Mouse (Mus musculus): ENCODE data around the gene Actr8. TPM values are rescaled to one million over a fixed set of nuclear protein-coding genes. Genes with fewer than 3 reads are reported as not detected.

Gene Actr8
- total RNA-seq, 2 experiments from 2014 or later, result 37.8 to 38.6 TPM

GRCm38 (mm10) chr14:29996000-29996751 is 18.0 kb downstream of the Actr8 start:
- DNase-seq, result no peak

GRCm38 (mm10) chr14:29997345-29997744 is 19.2 kb downstream of the Actr8 start:
- no peak for DNase-seq

GRCm38 (mm10) chr14:29998747-29999474 is 20.8 kb downstream of the Actr8 start:
- no peak for DNase-seq

- no peak for DNase-seq
Observed at GRCm38 (mm10) chr14:29999475-29999811, 21.3 kb downstream of the Actr8 start.

GRCm38 (mm10) chr14:30008733-30009575 is 30.8 kb downstream of the Actr8 start, which contains the start of the genes Il17rb and Chdh:
TSS of gene Il17rb (minus strand) at chr14:30008896.
TSS of gene Chdh (plus strand) at chr14:30009023.
- peak; percentile 70 for DNase-seq

GRCm38 (mm10) chr14:30009864-30010560 is 31.9 kb downstream of the Actr8 start:
- peak; percentile 77 for DNase-seq

GRCm38 (mm10) chr14:30011886-30012560 is 33.9 kb downstream of the Actr8 start:
- DNase-seq, result no peak

- no peak for DNase-seq
Observed at GRCm38 (mm10) chr14:30014487-30014886, 36.4 kb downstream of the Actr8 start.

- DNase-seq, result no peak
Observed at GRCm38 (mm10) chr14:30015008-30015407, 36.9 kb downstream of the Actr8 start.

GRCm38 (mm10) chr14:30016666-30017065 is 38.5 kb downstream of the Actr8 start:
- DNase-seq, result no peak

GRCm38 (mm10) chr14:30017794-30018462 is 39.8 kb downstream of the Actr8 start:
- DNase-seq, result no peak

GRCm38 (mm10) chr14:30018463-30018801 is 40.3 kb downstream of the Actr8 start:
- no peak for DNase-seq

GRCm38 (mm10) chr14:30018846-30019245 is 40.7 kb downstream of the Actr8 start:
- DNase-seq, result no peak

GRCm38 (mm10) chr14:30019375-30019774 is 41.2 kb downstream of the Actr8 start:
- no peak for DNase-seq

GRCm38 (mm10) chr14:30019792-30020575 is 41.8 kb downstream of the Actr8 start:
- DNase-seq, result no peak

GRCm38 (mm10) chr14:30022471-30022870 is 44.3 kb downstream of the Actr8 start:
- DNase-seq, result no peak

- no peak for DNase-seq
Observed at GRCm38 (mm10) chr14:30024387-30024786, 46.2 kb downstream of the Actr8 start.

- DNase-seq, result peak; percentile 51
Observed at GRCm38 (mm10) chr14:30027378-30027777, 49.2 kb downstream of the Actr8 start.

- DNase-seq, result peak; percentile 19
Observed at GRCm38 (mm10) chr14:30033405-30033804, 55.3 kb downstream of the Actr8 start.

- DNase-seq, result no peak
Observed at GRCm38 (mm10) chr14:30038431-30038830, 60.3 kb downstream of the Actr8 start.

Measured in heart, postnatal 4 days (tissue).